Mouse (Mus musculus) retina, postnatal 1 day (tissue): Measurements from ENCODE around the gene Fbxl17.

Experiments used
- DNase-seq: peaks from one replicate; pipeline ENCODE4 v3.0.0-alpha.2; 2012

Fbxl17 gene

GRCm38 (mm10) chr17:63025238-63025637 lies 474.6 kb downstream of the Fbxl17 start:
- peak; percentile 39 for DNase-seq

GRCm38 (mm10) chr17:63017605-63018167 lies 482.1 kb downstream of the Fbxl17 start:
- DNase-seq, result no peak

- DNase-seq, result no peak
These were observed 487.3 kb downstream of the Fbxl17 start for GRCm38 (mm10) chr17:63012571-63012923.

- peak; percentile 58 for DNase-seq
These were observed 487.8 kb downstream of the Fbxl17 start for GRCm38 (mm10) chr17:63011893-63012570.

- no peak for DNase-seq
These were observed 489.0 kb downstream of the Fbxl17 start for GRCm38 (mm10) chr17:63010830-63011229.

- no peak for DNase-seq
These were observed 491.0 kb downstream of the Fbxl17 start for GRCm38 (mm10) chr17:63008788-63009187.

GRCm38 (mm10) chr17:63008277-63008676 lies 491.5 kb downstream of the Fbxl17 start:
- DNase-seq, result peak; percentile 77

GRCm38 (mm10) chr17:63007876-63008275 lies 491.9 kb downstream of the Fbxl17 start:
- DNase-seq, result no peak
